Mouse (Mus musculus) megakaryocyte, adult 5-6 weeks (primary cell): ENCODE measurements around the gene Opn3. TPM values are rescaled to one million over a fixed set of nuclear protein-coding genes. Genes with fewer than 3 reads are reported as not detected.
A peak's percentile ranks its signal among the peaks of the same experiment; 100 is the strongest.

Source experiments
- ATAC-seq: 2 replicates; pipeline ENCODE4 v1.8.0; 2016; ENCODE audit warnings: mild to moderate bottlenecking, inconsistent platforms; ENCODE audit not compliant: poor library complexity, severe bottlenecking
- total RNA-seq, 2 experiments: library from RNA; stranded (forward) in 1 of 2; stranded (reverse) in 1 of 2; fragments of 153-499, 151-499 nt in 1 of 2; fragments of 221-1000, 200-1000 nt in 1 of 2; gene quantifications; 2 replicates each; pipeline versions ENCODE4 v1.2.3 to v1.2.4; 2015 to 2017

Opn3 gene
- total RNA-seq, 2 experiments from 2014 or later, result 1.7 to 1.9 TPM

GRCm38 (mm10) chr1:175668666-175669405 lies 23.7 kb downstream of the Opn3 start:
- peak; percentile 91 for ATAC-seq

- peak; percentile 90 for ATAC-seq
Measured at GRCm38 (mm10) chr1:175659900-175660299, 32.7 kb downstream of the Opn3 start.

GRCm38 (mm10) chr1:175648615-175649014 lies 44.0 kb downstream of the Opn3 start:
- ATAC-seq, result no peak

- peak; percentile 38 for ATAC-seq
Measured at GRCm38 (mm10) chr1:175646952-175647351, 45.6 kb downstream of the Opn3 start.

GRCm38 (mm10) chr1:175643496-175644265 lies 48.9 kb downstream of the Opn3 start:
- ATAC-seq, result peak; percentile 49

GRCm38 (mm10) chr1:175640435-175641150 lies 52.0 kb downstream of the Opn3 start:
- ATAC-seq, result peak; percentile 51

- no peak for ATAC-seq
Measured at GRCm38 (mm10) chr1:175639072-175639471, 53.5 kb downstream of the Opn3 start.

GRCm38 (mm10) chr1:175637677-175638076 lies 54.9 kb downstream of the Opn3 start:
- ATAC-seq, result peak; percentile 55

GRCm38 (mm10) chr1:175632470-175632869 lies 60.1 kb downstream of the Opn3 start:
- no peak for ATAC-seq

GRCm38 (mm10) chr1:175631721-175632221 lies 60.8 kb downstream of the Opn3 start:
- peak; percentile 76 for ATAC-seq

GRCm38 (mm10) chr1:175631080-175631479 lies 61.5 kb downstream of the Opn3 start:
- no peak for ATAC-seq

- no peak for ATAC-seq
Measured at GRCm38 (mm10) chr1:175630345-175630744, 62.2 kb downstream of the Opn3 start.

GRCm38 (mm10) chr1:175629248-175629647 lies 63.3 kb downstream of the Opn3 start:
- ATAC-seq, result no peak

GRCm38 (mm10) chr1:175625990-175626692 lies 66.4 kb downstream of the Opn3 start:
- ATAC-seq, result peak; percentile 46

GRCm38 (mm10) chr1:175625257-175625879 lies 67.2 kb downstream of the Opn3 start, which contains the start of gene Fh1:
TSS of gene Fh1 (minus strand) at chr1:175625635.
- ATAC-seq, result peak; percentile 92

- no peak for ATAC-seq
Measured at GRCm38 (mm10) chr1:175623656-175624055, 68.9 kb downstream of the Opn3 start.

- ATAC-seq, result no peak
Measured at GRCm38 (mm10) chr1:175619814-175620431, 72.7 kb downstream of the Opn3 start, which contains the start of gene Kmo. TSS of gene Kmo (plus strand) at chr1:175620381.

- ATAC-seq, result no peak
Measured at GRCm38 (mm10) chr1:175614992-175615391, 77.6 kb downstream of the Opn3 start.
